Mouse (Mus musculus) spleen, adult 12 weeks (tissue): ENCODE data around the gene Hemk1.

ENCODE experiments used
- DNase-seq: peaks from one replicate; pipeline ENCODE4 v3.0.0; 2022; ENCODE audit warnings: low spot score

The Hemk1 gene

GRCm38 (mm10) chr9:107343146-107343943, 5.2 kb upstream of the Hemk1 start:
- DNase-seq, result no peak

- DNase-seq, result no peak
Observed at GRCm38 (mm10) chr9:107342201-107342709, 4.1 kb upstream of the Hemk1 start.

GRCm38 (mm10) chr9:107340911-107341645, 2.9 kb upstream of the Hemk1 start:
- no peak for DNase-seq

- peak; percentile 33 for DNase-seq
Observed at GRCm38 (mm10) chr9:107340267-107340859, 2.2 kb upstream of the Hemk1 start, which contains the start of gene 6430571L13Rik. Gene 6430571L13Rik, plus strand, starts transcription at chr9:107340602.

GRCm38 (mm10) chr9:107336386-107336785, 1.8 kb downstream of the Hemk1 start:
- DNase-seq, result no peak

GRCm38 (mm10) chr9:107335909-107336308, 2.2 kb downstream of the Hemk1 start:
- DNase-seq, result peak; percentile 66

GRCm38 (mm10) chr9:107335046-107335445, 3.1 kb downstream of the Hemk1 start:
- DNase-seq, result no peak

- DNase-seq, result no peak
Observed at GRCm38 (mm10) chr9:107334356-107334755, 3.8 kb downstream of the Hemk1 start.

GRCm38 (mm10) chr9:107333686-107334085, 4.5 kb downstream of the Hemk1 start:
- no peak for DNase-seq

- DNase-seq, result no peak
Observed at GRCm38 (mm10) chr9:107330791-107331190, 7.4 kb downstream of the Hemk1 start.

- DNase-seq, result no peak
Observed at GRCm38 (mm10) chr9:107327879-107328620, 10.1 kb downstream of the Hemk1 start.

- DNase-seq, result no peak
Observed at GRCm38 (mm10) chr9:107325904-107326303, 12.2 kb downstream of the Hemk1 start.

GRCm38 (mm10) chr9:107324799-107325561, 13.2 kb downstream of the Hemk1 start:
- no peak for DNase-seq

GRCm38 (mm10) chr9:107323558-107323957, 14.6 kb downstream of the Hemk1 start:
- no peak for DNase-seq

- no peak for DNase-seq
Observed at GRCm38 (mm10) chr9:107322461-107323050, 15.6 kb downstream of the Hemk1 start.

- DNase-seq, result no peak
Observed at GRCm38 (mm10) chr9:107315791-107316190, 22.4 kb downstream of the Hemk1 start.

- no peak for DNase-seq
Observed at GRCm38 (mm10) chr9:107313926-107314325, 24.2 kb downstream of the Hemk1 start.

GRCm38 (mm10) chr9:107312811-107313584, 25.2 kb downstream of the Hemk1 start:
- peak; percentile 26 for DNase-seq

GRCm38 (mm10) chr9:107309600-107309999, 28.6 kb downstream of the Hemk1 start:
- DNase-seq, result no peak

GRCm38 (mm10) chr9:107309171-107309570, 29.0 kb downstream of the Hemk1 start:
- no peak for DNase-seq
